Mouse (Mus musculus) cerebellum, adult 2 months (tissue): ENCODE measurements around the gene Adgb. TPM values are rescaled to one million over a fixed set of nuclear protein-coding genes. Genes with fewer than 3 reads are reported as not detected.
A peak's percentile ranks its signal among the peaks of the same experiment; 100 is the strongest.

Experiments
- DNase-seq, 2 experiments: peaks; one replicate each; pipeline ENCODE4 v3.0.0; 2021
- H3K27ac ChIP-seq: fragments of 200-500 bp; 2 replicates; pipeline ENCODE4 v1.5.1; 2012; ENCODE audit warnings: low read length, control low read depth, inconsistent platforms; ENCODE audit not compliant: insufficient read depth
- H3K27me3 ChIP-seq: fragments of 200-500 bp; 2 replicates; pipeline ENCODE4 v1.6.1; 2012; ENCODE audit warnings: inconsistent platforms, mild to moderate bottlenecking, low read length, moderate library complexity; ENCODE audit not compliant: control insufficient read depth, insufficient read depth
- H3K4me1 ChIP-seq: fragments of 200-500 bp; 2 replicates; pipeline ENCODE4 v1.6.1; 2011; ENCODE audit warnings: low read length; ENCODE audit not compliant: control insufficient read depth, insufficient read depth
- H3K4me3 ChIP-seq: fragments of 200-500 bp; replicated peaks from 2 replicates; pipeline ENCODE3; 2011; ENCODE audit warnings: mild to moderate bottlenecking, low read depth, low read length, control low read depth; ENCODE audit not compliant: insufficient read depth
- CTCF ChIP-seq: fragments of 200-500 bp; IDR thresholded peaks from 2 replicates; pipeline ENCODE4 v1.5.1; 2011; ENCODE audit warnings: low read depth, mild to moderate bottlenecking, control low read depth, low read length, moderate library complexity, borderline replicate concordance; ENCODE audit not compliant: insufficient read depth
- POLR2A ChIP-seq: fragments of 200-500 bp; IDR thresholded peaks from 2 replicates; pipeline ENCODE4 v1.6.1; 2011; ENCODE audit warnings: low read length, control low read depth, borderline replicate concordance; ENCODE audit not compliant: insufficient read depth
- WGBS: fragments of 180-500 bp; shearing (Covaris S2); methylation state at CpG from one replicate; pipeline ENCODE4 v1.1.7; 2018; 5-methylcytosine and 5-hydroxymethylcytosine counted together
- polyA plus RNA-seq: library from polyadenylated mRNA; depleted of rRNA; stranded (reverse); fragments of >200 nt; gene quantifications from 2 replicates; pipeline ENCODE4 v1.2.3, GENCODE M21; 2012

Adgb gene
- polyA plus RNA-seq, 1 experiment: 0.23 TPM

DNA sequence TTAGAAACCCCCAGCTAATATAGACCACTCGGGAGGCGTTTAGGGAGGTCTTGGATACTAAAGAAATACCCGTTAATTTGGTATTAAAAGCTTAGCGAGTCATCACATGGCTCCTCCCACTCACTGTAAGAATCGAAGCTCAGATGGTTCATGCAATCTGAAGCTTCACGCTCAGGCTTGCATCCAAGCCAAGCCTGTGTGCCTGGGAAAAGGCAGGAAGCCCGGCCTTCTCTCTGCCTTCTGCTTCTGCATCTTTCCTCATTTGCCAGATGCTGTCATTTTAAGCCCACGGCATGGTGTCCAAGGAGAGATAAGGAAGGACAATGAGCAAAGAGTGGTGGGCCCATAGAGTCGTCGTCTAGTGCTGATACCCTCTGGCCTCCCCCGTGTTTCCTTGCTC, 149.2 kb downstream of the Adgb start:
- WGBS: 68% methylated on average over 11 of the region's 11 CpGs
- no peaks in the 10 kb centered on the region for H3K4me1 ChIP-seq
- no peak for DNase-seq
- H3K27me3 ChIP-seq: no peaks in the 10 kb centered on the region
- no peak overlapping the region for H3K27ac ChIP-seq
- no peak for TF ChIP-seq CTCF
- TF ChIP-seq POLR2A: no peak
- no peak overlapping the region for H3K4me3 ChIP-seq

DNA sequence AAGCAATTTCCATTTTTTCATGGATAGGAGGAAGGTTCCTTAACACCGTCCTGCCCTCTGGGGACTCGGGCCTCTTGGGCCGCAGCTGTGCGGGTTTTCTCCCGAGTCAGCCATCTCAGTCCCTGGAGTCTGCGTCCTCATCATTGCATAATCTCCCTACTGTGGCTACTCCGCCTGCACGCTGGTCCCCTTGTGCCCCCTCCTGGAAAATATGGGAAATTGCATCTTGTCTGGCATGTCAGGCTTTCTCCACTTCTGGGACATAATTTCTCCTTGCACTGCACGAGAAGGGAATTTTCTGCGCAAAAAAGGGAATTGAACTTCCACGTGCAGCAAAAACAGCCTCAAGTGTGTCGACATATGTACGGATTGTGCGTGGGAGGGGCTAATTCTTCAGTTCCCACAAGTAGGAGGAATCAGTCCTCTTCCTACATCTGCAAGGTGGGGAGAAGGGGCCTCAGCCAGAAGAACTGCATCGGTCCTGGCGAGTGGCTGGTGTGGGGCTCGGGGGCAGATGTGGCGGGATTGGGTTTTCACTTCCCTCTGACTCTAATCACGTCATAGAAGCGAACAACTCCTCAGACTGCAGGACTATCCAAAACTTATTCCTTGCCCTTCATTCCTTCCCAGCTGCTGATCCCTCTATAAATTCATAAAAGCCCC, 150.9 kb downstream of the Adgb start:
- Histone ChIP-seq H3K27ac (no peak overlapping the region), H3K4me3 (peak overlapping the region; percentile 87), H3K27me3 (no peaks in the 10 kb centered on the region), H3K4me1 (no peaks in the 10 kb centered on the region)
- WGBS: 7% methylated on average over 20 of the region's 20 CpGs
- peak; percentile 82 to 88 for DNase-seq
- TF ChIP-seq CTCF (peak; percentile 94), POLR2A (peak; percentile 20; the same call in 1 of the 2 replicates)

DNA sequence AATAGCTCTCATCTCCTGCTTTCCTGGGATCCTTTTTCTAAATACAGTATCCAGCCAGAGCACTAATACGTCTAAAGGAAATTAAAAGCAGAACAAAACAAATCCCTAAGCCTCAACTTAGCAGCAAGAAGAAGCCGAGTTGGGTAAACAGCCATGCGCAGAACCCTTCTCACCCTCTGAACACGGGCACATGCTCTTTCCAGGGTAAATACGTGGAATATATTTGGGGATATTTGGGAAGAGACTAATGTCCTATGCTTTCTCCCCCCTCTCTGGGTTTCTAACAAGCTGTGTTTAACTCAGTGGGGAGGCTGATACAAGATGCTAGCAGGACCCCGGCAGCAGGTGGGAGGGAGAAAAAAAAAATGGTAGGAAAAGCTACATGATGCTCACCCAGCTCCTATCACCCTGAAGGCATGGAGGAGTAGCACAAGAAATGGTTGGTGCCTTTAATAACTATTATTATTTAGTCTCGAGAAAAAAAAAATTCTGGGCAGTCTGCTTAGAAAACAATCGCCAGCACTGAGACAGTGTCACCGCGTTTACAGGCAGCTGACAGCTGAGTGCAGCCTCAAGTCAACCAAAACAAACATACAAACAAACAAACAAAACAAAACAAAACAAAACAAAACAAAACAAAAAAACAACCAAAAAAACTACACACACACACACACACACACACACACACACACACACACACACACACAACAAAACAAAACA, 151.6 kb downstream of the Adgb start:
- no peaks in the 10 kb centered on the region for H3K4me1 ChIP-seq
- DNase-seq: peak; percentile 32 to 39
- no peaks in the 10 kb centered on the region for H3K27me3 ChIP-seq
- H3K4me3 ChIP-seq: peak overlapping the region; percentile 87
- WGBS: 15% methylated on average over 10 of the region's 10 CpGs
- TF ChIP-seq POLR2A (no peak), CTCF (no peak)
- no peak overlapping the region for H3K27ac ChIP-seq

GRCm38 (mm10) chr10:10318086-10318485, 154.0 kb downstream of the Adgb start:
- no peaks in the 10 kb centered on the region for H3K4me1 ChIP-seq
- H3K27me3 ChIP-seq: no peaks in the 10 kb centered on the region
- TF ChIP-seq CTCF (no peak), POLR2A (no peak)
- no peak overlapping the region for H3K27ac ChIP-seq
- no peak for DNase-seq
- 90% methylated on average over 3 of the region's 3 CpGs for WGBS
- H3K4me3 ChIP-seq: no peak overlapping the region

DNA sequence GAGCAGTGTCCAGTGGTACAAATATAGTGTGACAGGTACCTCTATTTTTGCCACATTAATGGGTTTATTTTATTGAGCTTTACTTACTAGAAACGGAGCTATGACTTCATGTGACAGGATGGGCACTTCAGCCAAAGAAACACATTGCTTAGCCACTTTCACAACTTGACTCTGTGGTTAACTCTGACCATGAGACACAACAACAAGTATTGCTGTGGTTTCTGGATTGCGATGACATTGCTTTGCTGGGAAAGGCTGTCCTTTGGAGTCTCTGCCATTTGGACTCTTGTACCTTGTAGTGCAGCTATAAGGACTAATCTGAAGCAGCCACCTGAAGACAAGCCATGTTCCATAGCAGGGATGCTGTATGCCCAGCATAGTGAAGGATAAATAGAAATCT, 156.5 kb downstream of the Adgb start:
- no peaks in the 10 kb centered on the region for H3K4me1 ChIP-seq
- TF ChIP-seq CTCF: no peak
- TF ChIP-seq POLR2A: no peak
- no peak overlapping the region for H3K4me3 ChIP-seq
- no peaks in the 10 kb centered on the region for H3K27me3 ChIP-seq
- WGBS: 91% methylated on average over 2 of the region's 2 CpGs
- DNase-seq: no peak
- H3K27ac ChIP-seq: no peak overlapping the region

DNA sequence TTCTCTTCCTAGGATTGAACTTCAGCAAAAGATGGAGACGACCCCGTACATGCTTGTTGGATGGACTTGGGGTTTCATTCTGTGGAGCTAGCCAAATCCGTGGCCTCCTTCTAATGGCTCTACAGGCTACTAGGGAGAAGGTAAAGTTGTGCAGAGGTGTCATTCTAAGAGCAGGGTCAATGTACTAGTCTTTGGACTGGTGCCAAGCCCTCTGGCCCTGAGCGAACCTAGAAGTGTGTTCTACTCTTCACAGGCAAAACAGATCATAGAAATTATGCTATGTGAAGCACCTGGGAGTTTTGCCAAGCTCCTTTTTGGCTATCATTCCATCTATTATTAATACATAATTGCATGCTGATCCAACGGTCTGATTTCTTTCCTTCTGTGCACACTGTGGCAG, 157.6 kb downstream of the Adgb start:
- no peak for TF ChIP-seq POLR2A
- no peak for TF ChIP-seq CTCF

GRCm38 (mm10) chr10:10309877-10310426, 162.2 kb downstream of the Adgb start:
- DNase-seq: no peak
- Histone ChIP-seq H3K4me1 (no peaks in the 10 kb centered on the region), H3K27me3 (no peaks in the 10 kb centered on the region), H3K27ac (no peak overlapping the region), H3K4me3 (no peak overlapping the region)
- TF ChIP-seq POLR2A (no peak), CTCF (no peak)
- 37% methylated on average over 8 of the region's 8 CpGs for WGBS

More for the DNA sequence above, 157.6 kb downstream of the Adgb start:
- Histone ChIP-seq H3K4me3 (no peak overlapping the region), H3K4me1 (no peaks in the 10 kb centered on the region), H3K27ac (no peak overlapping the region), H3K27me3 (no peaks in the 10 kb centered on the region)
- DNase-seq: no peak
- WGBS: 47% methylated on average over 5 of the region's 5 CpGs
